Mouse (Mus musculus) adrenal gland, adult (tissue): ENCODE data around the gene Rab37.

Experiments used
- DNase-seq, 2 experiments: peaks; one replicate each; pipeline ENCODE4 v3.0.0; 2022 to 2023; ENCODE audit warnings: low spot score in 1 of 2; ENCODE audit not compliant: inconsistent age in 2 of 2

The Rab37 gene

DNA sequence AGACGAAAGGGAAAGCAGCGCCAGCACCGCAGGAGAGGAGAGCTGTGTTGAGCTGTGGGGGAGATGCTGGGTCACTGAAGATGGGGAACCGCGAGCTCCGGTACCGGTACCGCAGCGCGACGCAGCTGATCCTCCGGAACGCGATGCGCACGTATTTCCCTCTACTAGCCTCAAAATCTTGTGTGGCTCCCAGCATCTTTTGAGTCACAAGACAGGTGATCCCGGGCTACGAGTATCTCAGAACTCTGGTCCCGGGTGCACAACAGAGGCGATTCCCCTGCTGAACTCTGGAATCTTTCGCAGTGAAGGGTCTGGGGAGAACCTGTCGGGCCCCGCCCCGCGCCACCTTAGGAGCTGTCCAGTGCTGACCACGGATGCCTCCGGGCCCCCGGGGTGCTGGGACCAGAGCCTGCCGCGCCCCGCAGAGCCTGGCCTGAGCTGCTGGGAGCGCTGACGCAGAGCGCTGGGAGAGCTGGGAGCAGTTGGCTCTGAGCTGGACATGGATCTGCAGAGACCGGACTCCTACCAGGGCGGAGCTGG, at the start of gene Rab37:
TSS of gene Rab37 (plus strand) at position 70 of the 540 bp plus-strand sequence.
- DNase-seq = peak; percentile 38 to 63

DNA sequence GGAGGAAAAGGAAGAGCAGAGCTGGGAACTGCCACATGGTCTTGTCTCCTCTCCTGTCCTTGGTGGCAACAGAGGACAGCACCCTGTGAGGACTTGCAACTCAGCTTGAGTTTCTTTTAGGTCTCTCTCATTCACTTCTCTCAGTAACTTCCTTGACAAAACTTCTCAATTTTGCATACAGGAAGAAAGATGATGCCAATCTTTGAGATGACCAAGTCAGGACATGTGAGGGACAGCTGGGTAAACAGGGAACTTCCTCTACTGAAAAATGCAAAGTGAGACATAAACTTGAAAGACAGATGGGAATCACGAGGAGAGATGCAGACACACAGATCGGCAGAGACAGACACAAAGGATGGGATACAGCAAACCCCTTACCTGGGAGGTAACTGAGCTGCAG, 43.0 kb upstream of the Rab37 start, which contains the start of gene Cd300ld3:
TSS of gene Cd300ld3 (minus strand) at position 151 of the 400 bp plus-strand sequence.
- DNase-seq = peak in 1 of 2 experiments; percentile 13

DNA sequence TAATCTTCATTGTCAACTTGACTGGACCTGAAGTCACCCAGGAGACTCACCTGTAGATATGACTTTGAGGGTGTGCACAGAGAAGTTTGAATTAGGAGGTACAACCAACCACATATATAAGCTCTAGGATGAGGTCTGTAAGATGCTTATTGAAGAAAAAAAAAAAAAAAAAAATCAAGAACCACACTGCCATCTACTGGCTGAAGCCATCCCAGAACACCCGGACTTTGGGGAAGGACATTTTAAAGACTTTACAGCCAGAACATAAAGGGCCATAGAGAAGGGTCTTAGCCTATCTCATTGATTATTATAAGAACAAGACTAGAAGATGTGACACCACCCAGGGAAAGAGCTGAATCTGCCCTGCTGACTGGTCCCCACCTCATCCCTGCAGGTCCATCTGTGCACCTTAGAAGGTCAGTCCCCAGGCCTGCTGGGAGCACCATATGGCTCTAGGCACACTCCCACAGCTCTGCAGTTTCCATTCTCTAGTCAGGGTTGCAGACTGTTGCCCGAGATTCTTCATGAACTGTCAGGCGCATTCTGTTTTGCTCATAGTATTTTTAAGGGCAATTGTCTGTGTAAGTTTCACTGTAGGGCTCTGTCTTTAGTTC, 41.8 kb upstream of the Rab37 start:
- peak in 1 of 2 experiments; percentile 53 for DNase-seq

DNA sequence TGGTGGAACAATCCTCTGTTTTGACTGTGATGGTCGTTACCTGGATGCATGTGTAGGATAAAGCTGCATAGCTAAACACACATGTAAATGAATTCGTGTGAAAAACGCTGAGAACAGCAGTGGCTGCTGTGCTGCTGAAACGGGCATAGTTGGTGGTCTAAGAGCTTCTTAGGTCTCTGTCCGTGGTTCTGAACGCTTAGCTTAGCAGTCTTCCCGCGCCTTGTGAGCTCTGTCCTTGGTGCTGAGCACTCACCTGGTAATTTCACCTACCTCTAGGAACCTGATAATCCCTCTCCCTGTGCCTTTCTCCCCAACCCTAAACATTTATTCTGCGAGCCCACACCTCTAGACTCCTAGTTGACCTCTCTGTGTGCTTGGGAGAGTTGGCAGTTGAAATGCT, 39.0 kb upstream of the Rab37 start:
- peak in 1 of 2 experiments; percentile 69 for DNase-seq

DNA sequence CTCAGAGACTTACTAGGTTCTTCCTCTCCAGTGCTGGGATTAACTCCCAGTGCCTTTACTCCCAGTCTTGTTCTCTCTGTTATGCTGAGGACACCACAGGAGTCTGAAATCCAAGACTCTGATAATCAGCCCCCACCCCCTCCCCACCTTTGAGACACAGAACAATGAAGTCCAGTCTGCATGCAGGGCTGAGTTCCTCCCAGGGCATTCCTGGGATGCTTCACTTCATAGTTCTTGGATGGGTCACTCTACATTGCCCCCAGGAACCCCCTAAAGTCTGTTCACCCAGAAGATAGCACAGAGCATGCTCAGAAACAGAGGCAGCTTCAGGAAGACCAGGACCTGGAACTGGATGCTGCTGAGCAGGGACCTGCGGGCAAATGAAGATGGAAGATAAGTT, 38.2 kb upstream of the Rab37 start:
- DNase-seq = no peak

DNA sequence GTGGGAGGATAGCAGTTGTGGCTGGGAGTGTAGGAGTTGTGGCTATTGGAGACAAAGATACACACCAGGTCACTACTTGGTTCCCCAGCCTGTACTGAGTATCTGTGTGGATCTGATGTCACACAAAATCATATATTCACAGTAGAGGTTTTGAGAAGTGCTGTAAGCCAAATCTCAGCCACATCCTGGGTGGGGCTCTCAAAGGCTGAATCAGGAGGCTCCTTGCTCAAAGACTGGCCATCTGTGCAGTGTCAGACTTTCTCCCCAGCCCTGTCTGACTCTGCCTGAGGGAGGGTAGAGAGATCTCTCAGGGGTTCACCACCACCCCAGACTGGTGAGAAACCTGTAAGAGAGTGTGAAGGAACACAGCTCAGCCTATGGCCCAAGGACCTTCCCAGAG, 36.7 kb upstream of the Rab37 start:
- no peak for DNase-seq

DNA sequence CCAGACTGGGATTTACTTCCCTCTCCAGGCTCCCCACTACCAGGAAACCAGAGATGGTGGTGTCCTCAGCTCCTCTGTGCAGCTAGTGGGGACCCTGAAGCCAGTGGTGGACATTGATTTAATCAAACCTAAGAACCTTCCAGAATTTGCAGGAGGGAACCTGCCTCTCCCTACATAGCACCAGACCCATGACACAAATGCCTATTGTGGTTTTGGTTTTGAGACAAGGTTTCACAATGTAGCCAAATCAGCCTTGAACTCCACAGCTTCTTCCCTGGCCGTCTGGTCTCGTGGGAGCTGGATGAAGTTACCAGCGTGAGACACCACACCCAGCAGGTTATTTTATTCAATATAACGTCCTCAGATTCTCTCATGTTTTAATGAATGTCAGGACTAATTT, 32.5 kb upstream of the Rab37 start:
- no peak for DNase-seq

DNA sequence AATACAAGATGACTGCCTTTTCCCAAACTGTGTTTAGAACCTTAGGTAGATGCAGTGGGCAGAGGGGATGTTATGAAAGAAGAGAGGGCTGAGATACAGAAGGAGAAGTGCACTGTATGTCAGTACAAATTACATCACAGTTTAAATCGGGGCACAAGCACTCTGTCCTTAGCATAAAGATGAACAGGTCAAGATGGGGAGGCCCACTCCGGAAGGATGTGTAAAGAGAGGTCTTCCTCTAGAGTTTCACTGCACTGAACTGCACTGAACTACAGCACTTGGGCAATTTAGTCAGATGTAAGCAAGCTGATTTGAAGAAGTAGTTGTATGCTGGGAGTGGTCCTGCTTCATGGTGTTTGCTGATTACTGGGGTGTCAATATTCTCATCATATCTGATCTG, 31.4 kb upstream of the Rab37 start:
- DNase-seq = no peak

DNA sequence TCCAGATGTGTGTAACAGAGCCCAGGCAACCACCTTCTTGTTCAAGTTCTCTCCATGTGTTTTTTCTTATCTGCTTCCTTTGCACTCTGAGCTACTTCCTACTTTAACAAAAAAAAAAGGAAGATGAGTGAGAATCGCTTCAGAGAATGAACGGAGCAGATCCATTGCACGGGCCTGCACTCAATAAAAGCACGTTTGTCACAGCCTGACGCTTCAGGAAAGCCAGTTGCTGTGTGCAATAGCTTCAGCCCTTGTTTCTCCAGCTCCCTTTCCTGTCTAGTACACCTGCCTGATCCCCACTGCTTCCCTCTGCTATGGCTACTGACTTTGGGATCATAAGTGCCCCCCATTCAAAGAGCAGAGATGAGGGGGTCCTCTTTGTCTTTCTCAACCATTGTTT, 29.2 kb upstream of the Rab37 start, which contains the start of gene Cd300e:
TSS of gene Cd300e (minus strand) at position 101 of the 400 bp plus-strand sequence.
- no peak for DNase-seq

DNA sequence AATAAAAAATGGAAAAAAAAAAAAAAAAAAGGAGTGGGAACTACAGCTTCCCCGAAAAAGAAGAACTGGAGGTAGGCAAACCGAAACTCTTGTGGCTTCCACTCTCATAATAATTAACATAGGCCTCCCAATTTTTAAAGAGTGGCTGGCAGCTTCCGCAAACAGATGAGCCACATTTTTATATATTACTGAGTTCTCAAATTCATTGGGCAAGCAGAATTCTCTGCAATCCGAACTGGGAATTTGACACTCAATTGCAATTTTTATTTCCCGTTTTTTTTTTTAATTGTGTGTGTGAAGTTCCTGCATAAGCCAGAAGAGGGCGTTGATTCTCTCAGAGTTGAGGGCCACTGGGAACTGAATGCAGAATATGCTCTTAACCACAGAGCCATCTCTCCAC, 24.5 kb upstream of the Rab37 start:
- no peak for DNase-seq

DNA sequence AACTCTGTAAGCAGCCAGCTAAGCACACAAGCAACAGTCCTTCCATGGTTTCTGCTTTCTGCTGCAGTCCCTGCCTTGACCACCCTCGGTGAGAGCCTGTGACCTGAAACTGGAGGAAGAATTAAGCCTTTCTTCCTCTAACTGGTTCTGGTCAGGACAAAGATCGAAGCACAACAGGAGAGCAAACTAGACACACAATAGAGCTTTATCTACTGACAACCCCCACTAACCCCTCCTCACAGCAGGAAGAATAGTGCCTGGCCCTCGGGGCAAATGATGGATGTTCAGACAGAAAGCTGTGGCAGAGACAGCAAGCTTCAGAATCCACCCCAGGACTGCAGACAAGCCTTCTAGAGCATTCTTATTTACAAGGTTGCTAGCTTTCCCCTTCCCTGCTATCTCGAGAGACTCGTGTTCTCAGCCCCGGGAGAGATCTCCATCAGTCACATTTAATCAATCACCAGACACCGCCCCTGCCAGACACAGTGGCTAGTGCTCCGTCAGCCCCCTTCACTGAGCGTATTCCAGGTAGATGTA, 20.1 kb upstream of the Rab37 start:
- DNase-seq = peak in 1 of 2 experiments; percentile 32

DNA sequence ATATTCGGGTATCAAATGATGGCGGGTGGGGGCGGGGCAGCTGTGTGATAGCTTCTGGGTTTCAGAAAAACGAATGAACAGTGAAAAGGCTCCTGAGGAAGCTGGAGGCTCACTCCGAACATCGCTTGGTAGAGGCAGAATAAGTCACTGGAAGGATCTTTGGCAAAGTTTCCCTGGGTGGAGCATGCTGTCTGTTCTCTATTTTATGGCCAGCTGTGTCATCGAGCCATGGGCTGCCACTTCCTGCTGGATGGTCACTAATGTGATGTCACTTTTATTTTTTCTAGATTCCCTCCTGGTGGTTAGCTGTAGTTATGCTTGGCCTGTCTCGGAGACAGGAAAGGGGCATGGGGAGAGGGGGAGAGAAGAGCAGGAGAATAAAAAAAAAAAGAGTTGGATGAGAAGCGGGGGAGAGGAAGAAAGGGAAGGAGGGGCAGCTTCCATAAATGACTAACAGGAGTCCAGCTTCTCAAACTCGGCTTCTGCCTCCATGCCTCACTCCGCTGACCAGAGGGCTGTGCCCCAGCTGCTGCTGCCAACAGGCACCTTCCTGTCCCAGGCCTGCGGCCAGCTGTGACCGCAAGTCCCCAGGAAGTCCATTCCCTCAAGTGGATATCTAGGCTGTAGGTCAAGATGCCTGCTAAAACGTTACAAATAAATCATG, 19.5 kb upstream of the Rab37 start:
- DNase-seq = peak; percentile 80 to 82

DNA sequence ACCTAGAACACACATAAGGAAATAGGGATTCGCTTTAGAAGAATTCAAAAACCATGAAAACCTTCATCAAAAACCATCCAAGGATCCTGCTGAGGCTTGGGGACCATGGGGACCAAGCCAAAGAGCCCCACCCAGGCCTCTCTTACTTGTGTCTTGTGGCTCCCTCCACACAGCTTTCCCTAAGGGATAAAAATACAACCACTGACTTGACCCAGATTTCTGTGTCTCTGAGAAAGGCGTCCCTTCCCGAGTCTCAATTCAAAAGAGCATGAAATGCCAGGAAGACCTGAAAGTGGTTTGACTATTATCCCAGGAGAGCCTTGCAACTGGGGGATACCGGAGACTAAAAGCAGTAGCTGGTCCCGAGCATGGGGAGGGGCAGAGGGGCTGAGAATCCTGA, 18.2 kb upstream of the Rab37 start:
- DNase-seq = no peak

DNA sequence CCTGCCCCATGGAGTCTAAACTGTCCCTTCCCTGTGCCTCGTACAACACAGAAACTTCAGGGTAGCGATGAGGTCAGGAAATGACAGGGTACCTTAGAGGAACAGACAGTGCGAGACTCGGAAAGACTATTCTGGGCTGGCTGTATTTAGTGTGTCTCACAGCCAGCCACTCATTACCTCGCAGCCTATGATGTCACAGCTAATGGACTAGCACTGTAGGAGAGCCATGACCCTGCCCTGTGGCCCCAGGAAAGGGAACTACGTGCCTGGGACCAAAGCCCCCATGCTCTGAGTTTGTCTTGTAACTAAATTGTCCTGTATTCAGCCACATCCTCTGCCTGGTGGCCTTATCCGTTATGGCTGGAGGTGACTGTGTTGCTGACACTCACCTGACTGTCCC, 15.8 kb upstream of the Rab37 start:
- DNase-seq = no peak

DNA sequence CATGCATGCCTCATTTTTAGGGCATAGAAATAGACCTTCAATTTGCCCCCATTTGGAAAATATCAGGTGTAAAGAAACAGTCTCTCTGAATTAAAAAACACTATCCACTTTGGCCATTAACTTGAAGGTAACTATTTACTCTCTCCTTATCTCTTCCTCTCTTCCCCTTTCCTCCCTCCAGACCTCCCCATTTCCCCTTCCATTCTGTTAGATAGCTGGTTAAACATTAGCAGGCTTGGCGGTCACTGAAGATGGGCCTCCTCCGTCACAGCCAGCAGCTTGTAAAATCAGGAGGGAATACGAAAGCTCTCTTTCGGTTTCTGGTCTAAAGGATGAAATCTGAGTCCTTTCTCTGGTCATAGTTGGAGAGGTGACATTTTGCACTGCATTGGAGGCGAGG, 15.4 kb upstream of the Rab37 start:
- DNase-seq = no peak

DNA sequence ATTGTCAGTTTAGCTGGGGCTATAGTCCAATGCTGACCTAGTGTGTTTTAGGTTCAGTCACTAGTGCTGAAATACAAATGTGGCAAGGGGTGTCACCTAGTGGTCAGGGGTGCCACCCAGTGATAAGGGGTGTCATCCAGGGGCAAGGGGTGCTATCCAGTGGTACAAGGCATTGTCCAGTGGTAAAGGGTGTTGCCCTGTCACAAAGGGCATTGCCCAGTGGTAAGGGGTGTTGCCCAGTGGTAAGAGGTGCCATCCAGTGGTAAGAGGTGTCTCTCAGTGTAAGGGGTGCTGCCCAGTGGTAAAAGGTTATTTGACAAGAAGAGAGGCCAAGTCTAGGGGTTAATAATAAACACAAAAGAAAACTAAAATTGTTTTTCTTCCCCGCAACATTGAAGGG, 13.8 kb upstream of the Rab37 start:
- DNase-seq = no peak

DNA sequence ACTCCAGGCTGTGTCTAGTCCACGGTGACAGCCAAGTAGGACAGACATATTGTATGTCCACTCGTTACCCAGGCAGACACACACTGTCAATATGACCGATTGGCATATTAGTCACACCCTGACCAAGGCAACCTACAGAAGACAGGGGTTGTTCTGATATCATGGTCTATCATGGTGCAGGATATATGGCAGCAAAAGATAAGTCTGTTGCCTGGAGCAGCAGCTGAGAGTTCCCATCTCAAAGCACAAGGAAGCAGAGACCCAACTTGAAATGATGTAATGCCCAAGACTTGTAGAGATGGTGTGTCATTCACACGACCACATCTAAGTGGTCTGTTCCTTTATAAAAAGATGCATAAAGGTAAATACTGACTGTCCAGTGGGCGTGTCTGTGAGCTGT, 12.6 kb upstream of the Rab37 start:
- no peak for DNase-seq

DNA sequence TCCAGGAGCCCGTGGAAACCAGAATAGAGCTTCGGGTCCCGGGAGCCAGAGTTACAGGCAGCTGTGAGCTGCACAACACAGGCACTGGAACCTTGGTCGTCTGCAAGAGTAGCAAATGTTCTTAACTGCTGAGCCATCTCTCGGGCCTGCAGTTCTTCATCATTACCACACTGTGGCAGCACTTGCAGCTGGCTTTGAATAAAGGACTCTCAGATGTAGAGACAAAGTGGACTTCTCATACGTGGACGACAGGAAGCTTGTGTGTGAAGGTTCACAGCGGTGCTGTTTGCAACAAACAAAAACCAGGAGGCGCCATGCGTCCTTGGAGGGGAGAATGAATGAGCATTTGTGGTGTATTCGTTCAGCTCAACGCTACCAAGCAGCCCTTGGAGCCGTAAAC, 10.3 kb upstream of the Rab37 start:
- peak; percentile 60 to 81 for DNase-seq

DNA sequence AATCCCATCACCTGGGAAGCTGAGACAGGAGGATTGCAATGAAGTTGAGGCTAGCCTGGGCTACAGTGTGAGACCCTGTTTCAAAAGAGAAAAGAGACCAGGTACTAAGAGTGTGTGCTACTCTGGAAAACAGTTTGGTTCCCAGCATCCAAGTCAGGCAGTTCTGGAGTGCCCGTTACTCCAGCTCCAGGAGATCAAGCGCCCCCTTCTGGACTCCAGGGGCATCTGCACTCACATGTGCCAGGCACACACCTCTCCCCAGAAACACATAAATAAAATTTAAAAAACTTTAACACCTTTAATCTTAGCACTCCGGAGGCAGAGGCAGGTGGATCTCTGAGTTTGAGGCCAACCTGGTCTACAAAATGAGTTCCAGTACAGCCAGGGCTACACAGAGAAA, 9.9 kb upstream of the Rab37 start:
- no peak for DNase-seq

DNA sequence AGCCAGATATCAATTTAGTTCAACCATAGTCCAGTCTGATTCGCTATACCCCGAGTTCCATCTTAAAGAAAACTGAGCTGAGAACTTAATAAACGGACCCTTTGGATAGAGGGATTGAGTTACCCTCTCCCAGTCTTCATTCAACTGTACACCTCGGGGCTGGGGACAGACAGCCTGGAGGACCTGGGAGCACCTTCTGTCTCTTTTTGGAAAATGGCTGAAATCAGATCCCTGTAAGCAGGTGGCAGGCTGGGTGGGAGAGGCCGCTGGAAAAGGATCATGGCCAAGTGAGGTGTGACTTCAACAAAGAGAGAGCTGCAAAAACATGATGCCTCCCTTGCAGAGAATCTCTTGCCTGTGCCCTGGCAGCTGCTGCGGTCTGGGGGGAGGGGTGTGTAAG, 9.0 kb upstream of the Rab37 start:
- no peak for DNase-seq

DNA sequence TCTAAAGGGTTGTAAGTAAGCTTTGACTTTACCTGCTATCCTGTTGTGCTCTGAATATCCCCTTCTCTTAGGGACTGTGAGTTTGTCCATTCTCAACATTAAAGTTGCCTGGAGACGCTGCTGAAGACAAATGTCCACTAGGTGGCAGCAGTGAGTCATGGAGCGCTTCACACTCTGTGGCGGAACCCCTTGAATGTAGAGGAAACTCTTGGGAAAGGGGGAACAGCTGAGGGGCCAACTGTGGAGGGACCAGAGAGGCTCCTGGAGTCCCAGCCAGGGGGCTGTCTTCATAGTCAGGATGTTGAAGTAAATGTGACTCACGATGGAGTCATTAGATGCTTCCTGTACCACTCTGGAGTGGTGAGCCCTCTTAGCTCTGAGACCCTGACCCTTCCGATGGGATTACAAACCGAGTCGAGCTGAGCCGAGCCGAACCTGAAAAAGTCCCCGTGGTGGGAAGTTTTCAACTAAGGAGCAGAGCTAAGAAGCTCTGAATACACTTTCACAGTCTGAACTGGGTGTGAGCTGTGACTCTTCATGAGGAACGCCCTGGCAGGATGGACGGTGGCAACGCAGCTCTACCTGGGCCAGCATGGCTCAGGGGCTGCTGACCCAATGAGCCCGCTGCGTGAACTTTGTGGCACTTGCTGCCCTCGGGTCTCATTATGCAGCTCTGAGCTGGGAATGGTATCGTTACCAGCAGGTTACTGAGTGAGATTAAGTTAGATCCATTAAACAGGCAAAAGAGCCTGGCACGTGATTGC, 7.7 kb upstream of the Rab37 start:
- peak; percentile 52 to 89 for DNase-seq

DNA sequence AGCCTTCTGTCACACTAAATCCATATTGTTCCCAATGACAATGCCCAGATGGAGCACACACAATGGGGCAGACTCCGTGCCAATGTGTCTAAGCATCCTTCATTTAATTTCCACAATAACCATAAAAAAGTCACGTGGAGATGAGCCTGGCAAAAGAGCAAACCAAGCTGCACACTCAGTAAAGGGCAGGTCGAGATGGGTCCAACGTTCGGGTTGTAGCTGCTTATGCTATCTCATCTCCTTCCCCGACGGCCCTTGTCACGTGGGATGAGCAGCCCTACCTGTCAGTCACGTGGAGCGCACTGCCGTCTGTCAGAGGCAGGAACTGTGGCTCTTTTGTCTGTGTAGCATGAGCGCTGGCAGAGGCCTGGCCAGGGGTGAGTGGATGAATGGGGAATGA, 6.6 kb upstream of the Rab37 start:
- DNase-seq = no peak
